Mouse (Mus musculus) liver, postnatal 0 days (tissue): ENCODE measurements around the gene Scml4. TPM values are rescaled to one million over a fixed set of nuclear protein-coding genes. Genes with fewer than 3 reads are reported as not detected.
A peak's percentile ranks its signal among the peaks of the same experiment; 100 is the strongest.

Experiments used
- ATAC-seq: fragments of 200-750 bp; cut with Nextera tagmentation; 2 replicates; pipeline ENCODE4 v1.8.0; 2017; ENCODE audit warnings: mild to moderate bottlenecking, moderate library complexity
- DNase-seq: peaks from one replicate; pipeline ENCODE4 v3.0.0-alpha.2; 2016
- H3K27ac ChIP-seq: fragments of 300-500 bp; sonication (generic); 2 replicates; pipeline ENCODE4 v1.5.1; 2014; ENCODE audit warnings: antibody characterized with exemption, moderate library complexity, mild to moderate bottlenecking, low read depth
- H3K27me3 ChIP-seq: fragments of 300-500 bp; sonication (generic); 2 replicates; pipeline ENCODE4 v1.6.1; 2014; ENCODE audit warnings: low read length, control low read depth, mixed read lengths; ENCODE audit not compliant: insufficient read depth
- H3K36me3 ChIP-seq: fragments of 300-500 bp; sonication (generic); replicated peaks from 2 replicates; pipeline ENCODE4 v1.6.1; 2014; ENCODE audit warnings: mild to moderate bottlenecking, control low read depth, low read length, moderate library complexity, mixed read lengths; ENCODE audit not compliant: insufficient read depth
- H3K4me1 ChIP-seq: fragments of 300-500 bp; sonication (generic); 2 replicates; pipeline ENCODE4 v1.6.1; 2014; ENCODE audit warnings: antibody characterized with exemption, mild to moderate bottlenecking, control low read depth; ENCODE audit not compliant: insufficient read depth
- H3K4me2 ChIP-seq: fragments of 300-500 bp; sonication (generic); 2 replicates; pipeline ENCODE4 v1.6.1; 2014; ENCODE audit warnings: low read depth, mild to moderate bottlenecking, low read length, moderate library complexity, mixed read lengths
- H3K4me3 ChIP-seq: fragments of 300-500 bp; sonication (generic); 2 replicates; pipeline ENCODE4 v1.5.1; 2014; ENCODE audit warnings: low read depth, low read length
- H3K9ac ChIP-seq: fragments of 300-500 bp; sonication (generic); replicated peaks from 2 replicates; pipeline ENCODE4 v1.6.1; 2014; ENCODE audit warnings: mild to moderate bottlenecking, moderate library complexity
- H3K9me3 ChIP-seq: fragments of 300-500 bp; sonication (generic); 2 replicates; pipeline ENCODE4 v1.6.1; 2016; ENCODE audit warnings: mild to moderate bottlenecking, control low read depth, low read length, mixed read lengths
- CTCF ChIP-seq: sonication (generic); IDR thresholded peaks from 2 replicates; pipeline ENCODE4 v1.5.1; 2016; ENCODE audit warnings: antibody characterized with exemption, low read depth
- EP300 ChIP-seq: IDR thresholded peaks from 2 replicates; pipeline ENCODE4 v1.6.1; 2016; ENCODE audit warnings: antibody characterized with exemption, low read depth, mild to moderate bottlenecking
- WGBS: fragments of 180-500 bp; shearing (Covaris S2); extraction: QIAGEN DNeasy Blood & Tissue Kit; methylation state at CpG from one replicate; pipeline ENCODE4 v1.1.7; 2014; ENCODE audit not compliant: insufficient replicate concordance; 5-methylcytosine and 5-hydroxymethylcytosine counted together
- polyA plus RNA-seq: library from polyadenylated mRNA; unstranded; fragments of >200 nt; fragmentation: Nextera tagmentation; extraction: Ambion mirVana; gene quantifications from 2 replicates; pipeline ENCODE4 v1.2.1, GENCODE M21; 2015

Gene Scml4
- polyA plus RNA-seq, 1 experiment from 2014 or later = 0.43 TPM

- no peaks in the 10 kb centered on the region for H3K9me3 ChIP-seq
- 0 out of 2 replicates have a peak, but pooled peaks cover 3% of the 10 kb centered on the region for H3K4me1 ChIP-seq
- H3K4me3 ChIP-seq = peak overlapping the region; percentile 30
- ATAC-seq = no peak
- no peak overlapping the region for H3K9ac ChIP-seq
- WGBS = 51% methylated on average over 31 of the region's 31 CpGs
- DNase-seq = no peak
- no peak overlapping the region for H3K27ac ChIP-seq
- no peak for TF ChIP-seq CTCF
- TF ChIP-seq EP300 = no peak
- H3K27me3 ChIP-seq = no peaks in the 10 kb centered on the region
- H3K36me3 ChIP-seq = no peaks in the 10 kb centered on the region
- H3K4me2 ChIP-seq = peak overlapping the region; percentile 66
Measured at GRCm38 (mm10) chr10:42863621-42864391, 3.6 kb downstream of the Scml4 start.

GRCm38 (mm10) chr10:42864696-42865095 lies 4.5 kb downstream of the Scml4 start:
- TF ChIP-seq CTCF (no peak), EP300 (no peak)
- Histone ChIP-seq H3K27me3 (no peaks in the 10 kb centered on the region), H3K9ac (no peak overlapping the region), H3K4me1 (0 out of 2 replicates have a peak, but pooled peaks cover 3% of the 10 kb centered on the region), H3K36me3 (no peaks in the 10 kb centered on the region), H3K9me3 (no peaks in the 10 kb centered on the region), H3K4me3 (no peak overlapping the region), H3K27ac (no peak overlapping the region), H3K4me2 (no peak overlapping the region)
- WGBS = 63% methylated on average over 5 of the region's 5 CpGs
- DNase-seq = no peak
- no peak for ATAC-seq

GRCm38 (mm10) chr10:42868416-42868815 lies 8.2 kb downstream of the Scml4 start:
- no peak overlapping the region for H3K4me2 ChIP-seq
- no peak overlapping the region for H3K4me3 ChIP-seq
- no peak for DNase-seq
- H3K9ac ChIP-seq = no peak overlapping the region
- no peaks in the 10 kb centered on the region for H3K4me1 ChIP-seq
- no peak for ATAC-seq
- H3K36me3 ChIP-seq = no peaks in the 10 kb centered on the region
- no peak overlapping the region for H3K27ac ChIP-seq
- TF ChIP-seq EP300 (no peak), CTCF (no peak)
- no peaks in the 10 kb centered on the region for H3K9me3 ChIP-seq
- no peaks in the 10 kb centered on the region for H3K27me3 ChIP-seq
- 65% methylated on average over 9 of the region's 9 CpGs for WGBS

- DNase-seq (no peak), ATAC-seq (no peak)
- no peaks in the 10 kb centered on the region for H3K9me3 ChIP-seq
- H3K4me2 ChIP-seq = no peak overlapping the region
- no peaks in the 10 kb centered on the region for H3K36me3 ChIP-seq
- H3K27ac ChIP-seq = no peak overlapping the region
- no peak for TF ChIP-seq EP300
- no peak for TF ChIP-seq CTCF
- H3K9ac ChIP-seq = no peak overlapping the region
- no peak overlapping the region for H3K4me3 ChIP-seq
- 56% methylated on average over 6 of the region's 6 CpGs for WGBS
- no peaks in the 10 kb centered on the region for H3K27me3 ChIP-seq
- no peaks in the 10 kb centered on the region for H3K4me1 ChIP-seq
Measured at GRCm38 (mm10) chr10:42869467-42869866, 9.3 kb downstream of the Scml4 start.

- H3K27me3 ChIP-seq = no peaks in the 10 kb centered on the region
- TF ChIP-seq CTCF (no peak), EP300 (no peak)
- 78% methylated on average over 15 of the region's 15 CpGs for WGBS
- H3K4me2 ChIP-seq = no peak overlapping the region
- H3K9me3 ChIP-seq = no peaks in the 10 kb centered on the region
- no peak for ATAC-seq
- no peak overlapping the region for H3K4me3 ChIP-seq
- DNase-seq = no peak
- no peaks in the 10 kb centered on the region for H3K36me3 ChIP-seq
- H3K9ac ChIP-seq = no peak overlapping the region
- peaks cover 3% of the 10 kb centered on the region; the same call in 1 of the 2 replicates for H3K4me1 ChIP-seq
- no peak overlapping the region for H3K27ac ChIP-seq
Measured at GRCm38 (mm10) chr10:42872269-42873010, 12.3 kb downstream of the Scml4 start.

GRCm38 (mm10) chr10:42873077-42873595 lies 13.0 kb downstream of the Scml4 start:
- ATAC-seq (no peak), DNase-seq (no peak)
- Histone ChIP-seq H3K4me2 (no peak overlapping the region), H3K9ac (no peak overlapping the region), H3K27ac (no peak overlapping the region), H3K36me3 (no peaks in the 10 kb centered on the region), H3K4me3 (no peak overlapping the region), H3K4me1 (peaks cover 3% of the 10 kb centered on the region; the same call in 1 of the 2 replicates), H3K27me3 (no peaks in the 10 kb centered on the region), H3K9me3 (no peaks in the 10 kb centered on the region)
- WGBS = 87% methylated on average over 7 of the region's 7 CpGs
- no peak for TF ChIP-seq EP300
- no peak for TF ChIP-seq CTCF
